Mouse (Mus musculus): ENCODE measurements around the gene 1700003F12Rik. TPM values are rescaled to one million over a fixed set of nuclear protein-coding genes. Genes with fewer than 3 reads are reported as not detected.

Gene 1700003F12Rik
- polyA plus RNA-seq, 1 experiment = 3.3 TPM

DNA sequence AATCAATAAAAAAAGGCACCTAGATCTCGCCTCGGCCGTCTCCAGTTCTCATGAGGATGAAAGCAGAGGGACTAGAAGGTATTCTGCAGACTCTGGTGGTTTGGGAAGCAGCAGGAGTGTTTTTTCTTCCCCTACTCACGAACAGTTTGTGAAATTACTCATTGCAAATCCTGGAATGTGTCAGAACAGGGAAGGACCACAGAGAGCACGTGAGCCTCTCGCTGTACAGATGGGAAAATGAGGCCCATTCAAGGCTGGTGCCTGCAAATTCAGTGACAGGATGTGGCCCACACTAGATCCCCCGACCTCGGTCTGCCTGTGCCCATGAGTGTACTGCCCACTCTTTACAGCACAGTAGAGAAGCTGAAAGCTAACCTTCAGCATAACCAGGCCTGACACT is 25.1 kb downstream of the 1700003F12Rik start:
- Histone ChIP-seq H3K27ac (ENCODE audit: insufficient read depth, low read length) (no peak overlapping the region), H3K4me3 (ENCODE audit: extremely low read depth, insufficient read depth, insufficient read length) (no peak overlapping the region), H3K4me1 (ENCODE audit: control insufficient read depth, insufficient read depth, insufficient read length) (peaks cover 7% of the 10 kb centered on the region), H3K36me3 (ENCODE audit: control insufficient read depth, insufficient read depth, low read length) (no peaks in the 10 kb centered on the region), H3K27me3 (ENCODE audit: control insufficient read depth, insufficient read depth, low read length) (no peaks in the 10 kb centered on the region)
- whole genome bisulfite sequencing = 81% methylated on average over 8 of the region's 8 CpGs
- TF ChIP-seq POLR2A (IDR thresholded peaks at IDR 0.05; ENCODE audit: low read depth, low read length) (no peak), CTCF (IDR thresholded peaks at IDR 0.05; ENCODE audit: extremely low read depth, insufficient read depth, insufficient read length, insufficient replicate concordance) (no peak)
- no peak for DNase-seq (ENCODE audit: low read depth in 1 of 2, low spot score in 2 of 2)

DNA sequence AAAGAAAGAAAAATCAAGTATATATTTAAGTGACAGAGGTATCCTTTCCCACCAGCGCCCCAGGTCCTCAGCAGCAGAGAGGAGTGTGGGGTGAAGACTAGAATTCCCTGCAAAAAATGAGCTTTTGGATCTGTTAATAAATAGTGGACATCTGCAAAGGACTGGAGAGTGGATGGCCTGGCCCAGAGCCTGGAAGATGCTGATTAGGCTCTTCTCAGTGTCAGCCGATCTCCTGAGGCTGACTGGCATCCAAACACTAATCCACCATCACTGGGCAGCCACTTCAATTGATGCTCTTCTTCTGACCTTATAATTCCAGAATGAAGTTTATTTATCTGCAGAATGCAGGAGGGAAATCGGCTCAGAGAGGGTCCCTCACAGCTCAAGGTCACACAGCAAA is 26.1 kb downstream of the 1700003F12Rik start:
- H3K27me3 ChIP-seq (ENCODE audit: control insufficient read depth, insufficient read depth, low read length) = no peaks in the 10 kb centered on the region
- TF ChIP-seq CTCF (IDR thresholded peaks at IDR 0.05; ENCODE audit: extremely low read depth, insufficient read depth, insufficient read length, insufficient replicate concordance) = no peak
- TF ChIP-seq POLR2A (IDR thresholded peaks at IDR 0.05; ENCODE audit: low read depth, low read length) = no peak
- H3K27ac ChIP-seq (ENCODE audit: insufficient read depth, low read length) = no peak overlapping the region
- H3K36me3 ChIP-seq (ENCODE audit: control insufficient read depth, insufficient read depth, low read length) = no peaks in the 10 kb centered on the region
- H3K4me1 ChIP-seq (ENCODE audit: control insufficient read depth, insufficient read depth, insufficient read length) = peaks cover 7% of the 10 kb centered on the region
- 89% methylated on average over 3 of the region's 3 CpGs for WGBS
- DNase-seq (ENCODE audit: low read depth in 1 of 2, low spot score in 2 of 2) = no peak
- no peak overlapping the region for H3K4me3 ChIP-seq (ENCODE audit: extremely low read depth, insufficient read depth, insufficient read length)

DNA sequence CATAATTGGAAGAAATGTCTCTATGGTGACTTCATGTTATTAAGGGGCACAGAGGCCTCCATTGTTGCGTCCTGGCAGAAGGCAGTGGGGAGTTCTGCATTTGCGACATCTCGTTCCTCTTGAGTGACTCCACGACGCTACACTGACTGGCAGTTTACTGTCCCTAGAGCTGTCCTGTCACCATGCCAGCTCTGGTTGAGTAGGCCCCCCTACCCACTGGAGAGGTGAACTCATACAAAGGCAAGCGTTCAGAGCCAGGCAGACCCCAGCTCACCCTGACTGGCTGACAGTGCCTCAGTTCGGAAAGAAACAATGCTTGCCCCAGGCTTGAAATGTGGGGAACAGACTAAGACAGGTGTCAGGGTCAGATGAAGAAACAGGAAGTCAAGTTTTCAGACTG is 27.4 kb downstream of the 1700003F12Rik start:
- peak overlapping the region; percentile 26; the same call in 1 of the 2 replicates for H3K4me3 ChIP-seq (ENCODE audit: extremely low read depth, insufficient read depth, insufficient read length)
- no peaks in the 10 kb centered on the region for H3K36me3 ChIP-seq (ENCODE audit: control insufficient read depth, insufficient read depth, low read length)
- H3K27me3 ChIP-seq (ENCODE audit: control insufficient read depth, insufficient read depth, low read length) = no peaks in the 10 kb centered on the region
- DNase-seq (ENCODE audit: low read depth in 1 of 2, low spot score in 2 of 2) = peak; percentile 27 to 37
- TF ChIP-seq CTCF (IDR thresholded peaks at IDR 0.05; ENCODE audit: extremely low read depth, insufficient read depth, insufficient read length, insufficient replicate concordance) (no peak), POLR2A (IDR thresholded peaks at IDR 0.05; ENCODE audit: low read depth, low read length) (no peak)
- WGBS = 26% methylated on average over 7 of the region's 7 CpGs
- H3K27ac ChIP-seq (ENCODE audit: insufficient read depth, low read length) = peak overlapping the region; percentile 79
- H3K4me1 ChIP-seq (ENCODE audit: control insufficient read depth, insufficient read depth, insufficient read length) = peaks cover 3% of the 10 kb centered on the region

DNA sequence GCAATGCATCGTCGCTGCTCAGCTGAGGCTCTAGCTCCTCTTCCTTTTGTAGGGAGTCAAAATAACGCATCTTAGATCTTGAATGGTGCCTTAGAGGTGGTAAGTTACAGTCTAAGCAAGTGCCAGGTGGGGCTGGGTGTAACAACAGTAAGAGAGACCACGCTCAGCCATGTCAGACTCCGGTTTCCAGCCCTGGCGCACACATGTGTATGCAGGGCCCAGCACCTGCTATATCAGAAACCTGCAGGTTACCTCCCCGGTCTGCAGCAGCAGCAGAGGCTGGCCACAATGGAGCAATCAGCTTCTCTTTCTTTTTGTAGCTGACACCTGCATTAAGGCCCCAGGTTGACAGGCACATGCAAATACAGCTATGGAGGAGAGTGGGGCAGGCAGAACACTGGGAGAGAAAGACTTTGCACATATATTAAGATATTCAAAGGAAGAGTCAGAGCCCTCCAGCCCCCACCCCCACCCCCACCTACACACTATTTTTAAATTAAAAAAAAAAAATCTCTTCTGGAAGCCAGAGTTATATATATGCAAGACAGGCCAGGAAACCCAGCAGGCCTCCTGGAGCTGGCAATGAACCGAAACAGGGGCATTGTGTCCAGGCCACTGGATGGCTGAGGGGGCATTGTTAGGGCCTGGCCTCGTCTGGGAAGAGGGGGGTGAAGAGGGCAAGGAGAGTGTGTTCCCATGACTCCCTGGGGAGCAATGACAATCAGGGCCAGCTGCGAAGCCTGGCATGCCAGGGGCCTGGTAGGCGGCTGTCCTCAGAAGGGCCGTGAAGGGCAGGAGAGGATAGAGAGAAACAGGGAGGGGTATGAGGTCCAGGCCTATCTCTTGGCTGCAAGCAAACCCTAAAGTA is 30.2 kb downstream of the 1700003F12Rik start:
- WGBS = 65% methylated on average over 12 of the region's 12 CpGs

DNA sequence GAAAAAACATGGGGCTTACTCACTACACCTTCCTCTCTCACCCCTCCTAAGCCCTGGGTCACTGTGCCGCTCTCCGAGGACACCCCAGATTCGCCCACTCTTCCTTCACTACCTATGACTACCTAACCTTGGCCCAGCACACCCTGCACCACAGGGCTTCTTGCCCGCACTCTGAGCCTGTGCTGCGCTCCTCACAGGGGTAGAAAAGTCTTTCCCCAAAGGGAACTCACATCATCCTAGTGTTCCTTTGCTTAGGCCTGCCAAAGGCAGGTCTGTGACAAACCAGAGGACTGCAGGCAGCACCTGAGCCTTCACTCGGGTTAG is 30.8 kb downstream of the 1700003F12Rik start:
- Histone ChIP-seq H3K4me3 (ENCODE audit: extremely low read depth, insufficient read depth, insufficient read length) (no peak overlapping the region), H3K4me1 (ENCODE audit: control insufficient read depth, insufficient read depth, insufficient read length) (peaks cover 3% of the 10 kb centered on the region; the same call in 1 of the 2 replicates), H3K27me3 (ENCODE audit: control insufficient read depth, insufficient read depth, low read length) (no peaks in the 10 kb centered on the region), H3K27ac (ENCODE audit: insufficient read depth, low read length) (no peak overlapping the region), H3K36me3 (ENCODE audit: control insufficient read depth, insufficient read depth, low read length) (no peaks in the 10 kb centered on the region)
- TF ChIP-seq CTCF (IDR thresholded peaks at IDR 0.05; ENCODE audit: extremely low read depth, insufficient read depth, insufficient read length, insufficient replicate concordance) (no peak), POLR2A (IDR thresholded peaks at IDR 0.05; ENCODE audit: low read depth, low read length) (no peak)
- WGBS = 96% methylated on average over 6 of the region's 6 CpGs
- DNase-seq (ENCODE audit: low read depth in 1 of 2, low spot score in 2 of 2) = no peak

More for the DNA sequence above, 30.2 kb downstream of the 1700003F12Rik start:
- TF ChIP-seq POLR2A (IDR thresholded peaks at IDR 0.05; ENCODE audit: low read depth, low read length) = no peak
- Histone ChIP-seq H3K4me3 (ENCODE audit: extremely low read depth, insufficient read depth, insufficient read length) (no peak overlapping the region), H3K27ac (ENCODE audit: insufficient read depth, low read length) (no peak overlapping the region), H3K27me3 (ENCODE audit: control insufficient read depth, insufficient read depth, low read length) (no peaks in the 10 kb centered on the region), H3K36me3 (ENCODE audit: control insufficient read depth, insufficient read depth, low read length) (no peaks in the 10 kb centered on the region), H3K4me1 (ENCODE audit: control insufficient read depth, insufficient read depth, insufficient read length) (peaks cover 3% of the 10 kb centered on the region; the same call in 1 of the 2 replicates)
- DNase-seq (ENCODE audit: low read depth in 1 of 2, low spot score in 2 of 2) = no peak

DNA sequence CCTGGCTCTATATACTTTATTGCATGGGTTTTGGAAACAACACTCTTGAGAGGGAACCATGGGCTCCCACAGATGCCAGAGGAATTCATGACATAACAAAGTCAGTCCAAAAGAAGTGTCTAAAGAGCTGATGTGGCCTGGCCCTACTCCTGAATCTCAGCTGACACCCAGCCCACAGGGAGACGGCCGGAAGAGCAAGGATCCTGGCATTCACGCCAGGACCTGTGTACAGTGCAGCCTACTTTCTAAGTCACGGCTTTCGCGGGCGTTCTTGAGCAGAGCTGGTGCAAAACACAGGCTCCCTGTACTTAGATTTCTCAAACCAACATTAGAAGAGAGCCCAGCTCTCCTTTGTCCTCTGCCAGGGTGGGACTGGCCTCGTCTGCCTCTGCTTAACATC is 33.7 kb downstream of the 1700003F12Rik start:
- no peaks in the 10 kb centered on the region for H3K27me3 ChIP-seq (ENCODE audit: control insufficient read depth, insufficient read depth, low read length)
- H3K4me1 ChIP-seq (ENCODE audit: control insufficient read depth, insufficient read depth, insufficient read length) = no peaks in the 10 kb centered on the region
- no peak for TF ChIP-seq POLR2A (IDR thresholded peaks at IDR 0.05; ENCODE audit: low read depth, low read length)
- TF ChIP-seq CTCF (IDR thresholded peaks at IDR 0.05; ENCODE audit: extremely low read depth, insufficient read depth, insufficient read length, insufficient replicate concordance) = no peak
- no peak for DNase-seq (ENCODE audit: low read depth in 1 of 2, low spot score in 2 of 2)
- 86% methylated on average over 8 of the region's 8 CpGs for WGBS
- H3K36me3 ChIP-seq (ENCODE audit: control insufficient read depth, insufficient read depth, low read length) = no peaks in the 10 kb centered on the region
- H3K27ac ChIP-seq (ENCODE audit: insufficient read depth, low read length) = no peak overlapping the region
- no peak overlapping the region for H3K4me3 ChIP-seq (ENCODE audit: extremely low read depth, insufficient read depth, insufficient read length)

DNA sequence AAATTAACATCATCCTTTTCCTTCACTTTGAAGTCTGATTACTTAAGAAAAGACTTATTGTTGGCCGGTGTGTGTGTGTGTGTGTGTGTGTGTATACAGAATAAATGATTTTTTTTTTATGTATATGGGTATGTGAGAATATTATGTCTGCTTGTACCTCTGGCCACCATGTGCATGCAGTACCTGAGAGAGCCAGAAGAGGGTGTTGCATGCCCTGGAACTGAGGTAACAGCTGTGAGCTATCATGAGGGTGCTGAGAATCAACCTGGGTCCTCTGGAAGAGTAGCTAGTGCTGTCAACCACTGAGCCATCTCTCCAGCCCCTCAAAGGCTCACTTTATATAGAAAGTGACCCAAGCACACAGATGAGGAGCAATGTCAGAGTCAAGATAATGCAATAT is 34.5 kb downstream of the 1700003F12Rik start:
- H3K27ac ChIP-seq (ENCODE audit: insufficient read depth, low read length) = no peak overlapping the region
- H3K4me3 ChIP-seq (ENCODE audit: extremely low read depth, insufficient read depth, insufficient read length) = no peak overlapping the region
- no peak for DNase-seq (ENCODE audit: low read depth in 1 of 2, low spot score in 2 of 2)
- TF ChIP-seq POLR2A (IDR thresholded peaks at IDR 0.05; ENCODE audit: low read depth, low read length) (no peak), CTCF (IDR thresholded peaks at IDR 0.05; ENCODE audit: extremely low read depth, insufficient read depth, insufficient read length, insufficient replicate concordance) (no peak)
- no peaks in the 10 kb centered on the region for H3K4me1 ChIP-seq (ENCODE audit: control insufficient read depth, insufficient read depth, insufficient read length)
- no peaks in the 10 kb centered on the region for H3K27me3 ChIP-seq (ENCODE audit: control insufficient read depth, insufficient read depth, low read length)
- 85% methylated on average over 1 of the region's 1 CpGs for WGBS
- no peaks in the 10 kb centered on the region for H3K36me3 ChIP-seq (ENCODE audit: control insufficient read depth, insufficient read depth, low read length)
